Mouse (Mus musculus) lung, postnatal 0 days (tissue): ENCODE results near the gene Uqcc2.

Experiments
- CTCF ChIP-seq: IDR thresholded peaks from 2 replicates; pipeline ENCODE4 v1.5.1; 2016; ENCODE audit warnings: antibody characterized with exemption, mild to moderate bottlenecking
- EP300 ChIP-seq: IDR thresholded peaks from 2 replicates; pipeline ENCODE4 v1.6.1; 2016; ENCODE audit warnings: antibody characterized with exemption, mild to moderate bottlenecking, control low read depth

DNA sequence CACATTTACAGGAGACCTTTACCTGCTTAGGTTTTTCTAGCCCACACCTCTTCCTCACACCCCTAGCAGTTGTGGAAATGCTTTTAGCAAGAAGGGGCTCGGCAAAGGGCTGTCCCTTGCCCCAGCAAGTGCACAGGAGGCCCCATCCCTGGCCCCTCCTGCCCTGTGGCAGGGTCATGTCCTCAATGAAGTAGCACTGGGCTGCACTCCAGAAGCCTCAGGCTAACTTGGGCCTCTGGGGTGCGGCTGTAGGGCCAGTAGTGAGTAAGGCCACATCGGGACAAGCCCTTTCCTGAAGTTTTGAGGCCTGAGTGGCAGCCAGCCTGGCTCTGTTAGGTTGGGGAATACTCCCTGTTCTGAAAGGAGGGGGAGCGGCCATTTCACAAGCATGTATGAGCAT lies 27.2 kb upstream of the Uqcc2 start:
- TF ChIP-seq CTCF (no peak), EP300 (no peak)
